Mouse (Mus musculus) liver, embryonic 14.5 days (tissue): ENCODE measurements around the gene Aldh3b3.

Source experiments
- CTCF ChIP-seq: IDR thresholded peaks from 2 replicates; pipeline ENCODE4 v1.5.1; 2016; ENCODE audit warnings: antibody characterized with exemption, low read depth, control low read depth
- EP300 ChIP-seq: IDR thresholded peaks from 2 replicates; pipeline ENCODE4 v1.6.1; 2016; ENCODE audit warnings: antibody characterized with exemption, low read depth

DNA sequence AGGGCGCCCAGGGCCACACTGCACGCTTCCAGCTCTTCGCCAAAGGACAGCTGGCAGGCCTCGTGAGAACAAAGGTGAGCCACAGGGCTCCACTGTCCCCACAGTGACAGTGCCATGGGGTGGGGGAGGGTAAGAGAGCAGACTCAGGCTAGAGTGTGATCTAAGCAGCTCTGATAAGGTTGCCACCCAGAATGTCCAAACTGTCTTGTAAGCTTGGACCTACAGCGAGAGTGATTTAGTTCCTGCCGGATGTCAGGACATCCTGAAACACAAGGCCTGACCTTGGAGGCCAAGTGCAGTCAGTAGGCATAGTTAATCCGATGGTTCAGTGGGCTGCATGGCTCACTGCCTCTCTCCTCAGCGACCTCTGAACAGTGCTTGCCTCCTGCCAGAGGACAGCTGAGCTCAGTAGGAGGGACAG lies 26.8 kb downstream of the Aldh3b3 start:
- TF ChIP-seq CTCF = no peak
- no peak for TF ChIP-seq EP300
